Mouse (Mus musculus) mesoderm, embryonic 11.5 days (tissue): ENCODE measurements around the gene Nrxn2.

ENCODE experiments used
- DNase-seq: peaks from one replicate; pipeline ENCODE4 v3.0.0-alpha.2; 2012; ENCODE audit warnings: low read depth, low spot score

The Nrxn2 gene

GRCm38 (mm10) chr19:6515448-6515847, 96.9 kb downstream of the Nrxn2 start:
- DNase-seq: no peak

- no peak for DNase-seq
Observed at GRCm38 (mm10) chr19:6516153-6516552, 97.6 kb downstream of the Nrxn2 start.

DNA sequence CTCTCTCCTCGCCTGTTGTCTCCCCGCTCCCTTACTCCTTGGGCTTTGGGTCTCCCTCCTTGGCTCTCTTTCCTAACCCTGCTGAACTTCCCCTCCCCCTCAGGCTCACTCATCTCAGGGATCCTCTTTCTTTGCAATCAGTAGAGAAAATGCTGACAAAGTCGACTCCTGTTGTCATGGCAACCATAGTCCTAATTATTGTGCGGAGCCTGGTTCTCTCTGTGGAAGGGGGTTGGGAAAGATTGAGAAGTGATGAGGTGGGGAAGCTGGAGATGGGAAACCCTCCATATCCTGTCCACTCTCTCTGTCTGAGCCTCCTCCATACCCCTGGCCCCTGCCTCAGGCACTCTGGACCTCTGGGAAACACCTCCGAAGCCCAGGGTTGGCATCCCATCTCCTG, 100.1 kb downstream of the Nrxn2 start:
- DNase-seq: peak; percentile 58

DNA sequence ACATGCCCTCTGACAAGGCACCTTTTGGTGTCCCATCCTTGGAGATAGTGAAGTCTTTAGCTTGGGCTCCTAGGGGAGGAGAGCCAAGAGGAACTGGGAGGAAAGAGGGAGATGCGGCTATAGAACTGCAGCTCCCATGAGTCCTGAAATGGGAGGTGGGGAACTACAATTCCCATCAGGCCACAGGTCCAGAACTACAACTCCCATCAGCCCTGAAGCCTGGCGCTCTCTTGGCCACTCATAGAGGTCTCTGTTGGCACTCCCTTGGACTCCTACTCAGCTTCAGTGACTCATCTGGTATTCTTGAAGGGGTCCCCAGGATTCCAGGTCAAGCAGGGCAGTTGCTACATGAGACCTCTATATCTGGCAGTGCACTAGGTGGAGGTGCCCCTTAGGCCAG, 101.0 kb downstream of the Nrxn2 start:
- no peak for DNase-seq

GRCm38 (mm10) chr19:6521630-6522029, 103.1 kb downstream of the Nrxn2 start:
- DNase-seq: no peak

DNA sequence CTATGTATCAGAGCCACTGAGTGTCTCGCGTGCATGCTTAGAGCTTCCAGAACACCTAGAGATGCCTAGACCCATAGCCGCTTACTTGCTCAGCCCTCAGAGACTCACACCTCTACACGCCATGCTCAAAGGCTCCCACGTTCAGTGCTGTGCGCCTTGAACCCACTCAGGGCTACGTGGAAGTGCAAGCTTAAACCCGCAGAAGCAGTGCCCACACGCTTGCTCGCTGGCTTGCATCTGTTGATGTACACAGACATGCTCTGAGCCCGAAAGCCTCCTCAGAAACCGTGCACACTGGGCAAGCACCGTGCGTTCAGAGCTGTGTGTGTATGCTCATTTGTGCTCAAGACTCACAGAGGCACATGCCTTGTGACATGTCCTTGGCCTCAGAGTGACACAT, 103.8 kb downstream of the Nrxn2 start:
- DNase-seq: no peak

DNA sequence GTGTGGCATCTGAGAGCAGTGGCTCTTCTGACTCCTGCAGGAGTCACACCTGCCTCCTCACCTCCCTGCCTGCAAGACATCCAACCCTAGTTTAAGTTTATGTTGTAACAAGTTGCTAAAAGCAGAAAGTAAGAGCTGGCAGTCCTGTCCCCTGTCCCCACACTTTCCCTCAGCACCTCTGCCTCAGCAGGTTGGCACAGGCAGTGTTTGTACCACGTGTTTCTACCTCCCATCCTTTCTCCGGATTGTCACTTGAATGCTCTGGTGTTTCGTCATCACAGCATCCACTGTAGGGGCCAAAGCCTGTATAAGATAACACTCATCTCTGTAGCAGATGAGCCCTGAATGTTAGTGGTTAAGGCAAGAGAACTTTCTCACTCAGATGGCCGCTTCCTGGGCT, 106.5 kb downstream of the Nrxn2 start:
- DNase-seq: no peak

DNA sequence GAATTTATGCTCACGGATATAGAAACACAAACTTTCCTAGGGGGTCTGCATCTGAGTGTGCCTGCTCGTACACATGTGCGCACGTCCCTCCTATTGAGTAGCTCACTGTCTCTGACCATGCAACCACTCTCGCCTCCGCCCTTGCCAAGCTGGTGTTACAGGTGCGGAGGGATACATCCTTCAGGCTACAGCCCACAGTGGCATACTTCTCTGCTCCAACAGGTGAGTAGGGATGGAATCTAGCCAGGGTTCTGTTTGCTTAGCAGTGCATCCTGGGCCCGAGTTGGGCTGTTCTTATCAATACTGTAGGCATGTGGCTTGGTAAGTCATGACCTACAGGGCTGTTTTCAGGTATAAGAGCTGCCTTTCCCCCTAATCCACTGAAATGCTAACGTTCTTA, 107.5 kb downstream of the Nrxn2 start:
- DNase-seq: no peak

DNA sequence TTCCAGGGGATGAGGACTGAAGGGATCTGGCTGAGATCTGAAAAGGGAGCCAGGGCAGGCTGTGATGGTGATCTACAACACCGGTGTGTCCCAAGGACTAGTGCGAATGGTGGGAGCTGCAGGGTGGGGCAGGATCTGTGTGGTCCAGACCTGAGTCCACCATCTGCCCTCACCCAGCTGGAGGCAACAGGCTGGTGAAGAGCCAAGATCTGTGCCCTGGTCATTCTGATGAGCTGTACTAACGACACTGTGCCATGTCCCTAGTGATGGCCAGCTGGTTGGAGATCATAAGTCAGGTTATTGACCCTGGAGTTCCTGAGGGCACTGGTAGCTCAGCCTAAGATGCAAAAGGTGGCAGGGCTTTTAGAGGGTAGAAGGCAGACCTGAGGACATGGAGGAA, 108.9 kb downstream of the Nrxn2 start:
- DNase-seq: no peak

GRCm38 (mm10) chr19:6527839-6528531, 109.5 kb downstream of the Nrxn2 start:
- no peak for DNase-seq

DNA sequence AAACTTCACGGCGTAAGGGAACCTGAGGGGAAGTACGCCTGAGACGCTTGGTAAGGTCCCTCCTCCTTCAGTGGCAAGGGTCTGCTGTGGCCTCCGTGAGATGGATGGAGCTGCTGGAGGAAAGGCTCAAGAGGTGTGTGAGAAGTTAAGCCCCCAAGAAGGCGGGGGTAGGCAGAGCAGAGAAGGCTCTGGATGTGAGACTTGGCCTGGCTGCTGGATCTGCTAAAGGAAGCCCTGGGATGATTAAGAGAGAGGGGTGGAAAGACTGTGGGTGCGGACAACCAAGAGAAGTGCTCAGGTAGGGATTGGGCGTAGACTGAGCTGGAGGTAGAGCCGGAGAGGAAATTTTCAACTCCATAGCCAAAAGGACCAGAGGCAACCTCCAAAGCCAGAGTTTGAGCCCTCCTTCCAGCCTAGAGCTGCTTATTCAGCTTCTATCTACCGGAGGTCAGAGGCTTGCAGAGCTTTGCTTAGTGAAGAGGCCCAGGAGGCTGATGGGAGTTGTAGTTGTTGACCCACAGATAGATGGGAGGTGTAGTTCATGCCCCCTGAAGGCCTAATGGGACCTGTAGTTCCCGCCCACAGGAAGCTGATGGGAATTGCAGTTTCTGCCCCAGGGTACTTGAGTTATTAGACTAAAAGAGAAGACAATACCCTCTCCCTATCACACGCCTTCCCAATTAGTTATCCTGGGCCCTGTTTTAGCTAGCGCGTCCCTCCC, 110.9 kb downstream of the Nrxn2 start:
- DNase-seq: peak; percentile 70

- DNase-seq: no peak
Observed at GRCm38 (mm10) chr19:6530359-6530758, 111.8 kb downstream of the Nrxn2 start.

DNA sequence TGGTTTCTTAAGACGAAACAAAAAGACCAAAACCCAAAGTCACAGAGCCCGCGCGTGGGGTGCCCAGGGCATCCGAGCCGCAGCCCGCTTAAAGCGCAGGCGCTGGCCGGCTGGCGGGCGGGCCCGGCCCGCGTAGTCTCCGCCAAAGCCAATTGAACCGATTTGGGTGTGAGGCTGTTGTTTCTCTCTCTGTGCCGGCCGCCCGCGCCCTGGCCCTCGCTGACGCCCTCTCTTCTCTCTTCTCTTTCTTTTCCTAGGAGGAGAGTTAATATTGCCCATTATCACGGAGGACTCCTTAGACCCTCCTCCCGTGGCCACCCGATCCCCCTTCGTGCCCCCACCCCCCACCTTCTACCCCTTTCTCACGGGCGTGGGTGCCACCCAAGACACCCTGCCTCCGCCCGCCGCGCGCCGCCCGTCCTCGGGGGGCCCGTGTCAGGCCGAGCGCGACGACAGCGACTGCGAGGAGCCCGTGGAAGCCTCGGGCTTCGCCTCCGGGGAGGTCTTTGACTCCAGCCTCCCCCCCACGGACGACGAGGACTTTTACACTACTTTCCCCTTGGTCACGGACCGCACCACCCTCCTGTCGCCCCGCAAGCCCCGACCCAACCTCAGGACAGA, 112.6 kb downstream of the Nrxn2 start:
- DNase-seq: peak; percentile 39

DNA sequence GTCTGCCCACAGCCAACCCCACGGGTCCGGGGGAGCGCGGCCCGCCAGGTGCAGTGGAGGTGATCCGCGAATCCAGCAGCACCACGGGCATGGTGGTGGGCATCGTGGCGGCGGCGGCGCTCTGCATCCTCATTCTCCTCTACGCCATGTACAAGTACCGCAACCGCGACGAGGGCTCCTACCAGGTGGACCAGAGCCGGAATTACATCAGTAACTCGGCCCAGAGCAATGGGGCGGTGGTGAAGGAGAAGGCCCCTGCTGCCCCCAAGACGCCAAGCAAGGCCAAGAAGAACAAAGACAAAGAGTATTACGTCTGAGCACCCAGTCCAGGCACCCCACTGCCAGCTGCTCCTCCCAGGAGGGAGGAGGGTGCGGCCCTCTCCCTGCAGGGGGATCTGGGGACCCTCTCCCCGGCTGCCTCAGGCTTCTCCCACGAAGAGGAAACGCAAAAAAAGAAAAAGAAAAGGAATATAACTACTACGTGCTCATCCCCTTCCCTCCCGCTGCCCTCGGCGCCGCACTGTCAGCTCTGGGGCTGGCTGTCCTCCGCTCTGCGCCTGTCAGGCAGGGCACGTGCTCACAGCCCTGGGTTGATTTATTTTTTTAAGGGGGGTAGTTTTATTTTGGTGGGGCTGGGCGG, 113.4 kb downstream of the Nrxn2 start:
- peak; percentile 68 for DNase-seq

GRCm38 (mm10) chr19:6532656-6533055, 114.1 kb downstream of the Nrxn2 start:
- peak; percentile 45 for DNase-seq

- DNase-seq: no peak
Observed at GRCm38 (mm10) chr19:6533290-6534117, 115.0 kb downstream of the Nrxn2 start.

DNA sequence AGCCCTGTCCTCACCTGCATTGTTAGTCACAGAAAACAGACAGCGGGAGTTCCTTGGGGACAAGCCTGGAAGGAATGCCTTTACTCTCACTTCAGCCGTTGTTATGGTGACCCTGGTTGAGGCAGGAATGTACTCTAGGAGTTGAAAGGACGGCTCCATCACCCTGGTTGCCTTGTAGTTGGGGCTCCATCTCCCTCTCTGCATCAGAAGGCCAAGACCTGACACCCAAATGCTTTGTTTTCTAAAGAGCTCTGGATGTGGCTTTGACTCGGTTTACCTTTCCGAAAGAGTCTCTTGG, 115.5 kb downstream of the Nrxn2 start:
- no peak for DNase-seq

DNA sequence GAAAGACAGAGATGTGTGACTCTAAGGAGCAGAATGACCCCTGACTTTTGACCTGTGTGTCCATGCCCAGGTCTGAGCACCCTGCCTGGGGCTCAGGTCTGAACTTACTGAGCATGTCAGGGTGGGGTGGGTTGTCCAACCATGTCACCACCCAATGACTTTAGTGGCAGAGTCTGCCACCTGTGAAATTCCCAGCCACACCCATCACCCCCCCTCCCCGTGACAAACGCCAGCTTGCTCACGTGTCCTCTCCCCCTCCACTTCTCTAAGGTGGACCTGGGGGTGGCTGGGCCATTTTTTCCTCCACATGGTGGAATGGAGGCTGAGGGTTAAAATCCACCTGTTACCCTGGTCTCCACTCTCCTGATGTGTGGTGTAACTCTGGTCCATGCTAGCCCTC, 117.7 kb downstream of the Nrxn2 start:
- no peak for DNase-seq

DNA sequence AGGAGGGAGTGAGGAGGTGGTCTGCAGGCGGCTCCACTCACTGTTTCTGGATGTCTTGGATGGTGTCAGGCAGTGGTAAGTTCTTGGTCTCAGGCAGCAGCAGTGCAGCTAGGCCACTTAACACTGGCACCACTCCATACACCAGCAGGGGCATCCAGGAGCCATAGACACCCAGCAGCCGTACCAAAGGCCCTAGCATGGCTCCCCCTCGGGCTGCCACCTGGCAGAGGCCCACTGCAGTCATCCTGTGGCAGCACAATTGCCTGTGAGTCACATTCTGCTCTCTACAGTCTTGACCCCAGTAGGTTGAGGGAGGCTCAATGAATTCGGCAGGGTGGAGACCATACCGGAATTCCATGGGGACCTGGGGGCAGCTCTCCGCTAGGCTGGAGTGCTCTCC, 118.2 kb downstream of the Nrxn2 start:
- no peak for DNase-seq

- no peak for DNase-seq
Observed at GRCm38 (mm10) chr19:6537526-6537925, 119.0 kb downstream of the Nrxn2 start.

DNA sequence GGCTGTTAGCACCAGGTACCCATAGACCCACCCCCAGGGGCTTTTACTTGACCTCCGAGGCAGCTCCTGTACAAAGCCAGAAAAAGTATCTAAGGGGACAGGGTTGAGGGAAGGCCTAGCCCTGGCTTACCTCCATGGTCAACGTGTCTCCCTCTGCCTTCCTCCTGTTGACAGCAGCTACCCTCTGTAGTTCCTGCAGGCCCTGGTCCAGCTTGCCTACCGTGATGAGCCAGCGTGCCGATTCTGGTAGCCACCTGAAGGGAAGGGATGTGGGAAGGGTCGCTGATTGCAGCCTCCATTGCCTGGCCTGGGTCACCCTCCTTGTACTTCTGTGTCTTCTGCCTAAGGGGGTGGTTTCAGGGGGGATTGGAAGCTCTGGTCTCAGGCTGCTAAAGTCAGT, 120.0 kb downstream of the Nrxn2 start:
- no peak for DNase-seq

DNA sequence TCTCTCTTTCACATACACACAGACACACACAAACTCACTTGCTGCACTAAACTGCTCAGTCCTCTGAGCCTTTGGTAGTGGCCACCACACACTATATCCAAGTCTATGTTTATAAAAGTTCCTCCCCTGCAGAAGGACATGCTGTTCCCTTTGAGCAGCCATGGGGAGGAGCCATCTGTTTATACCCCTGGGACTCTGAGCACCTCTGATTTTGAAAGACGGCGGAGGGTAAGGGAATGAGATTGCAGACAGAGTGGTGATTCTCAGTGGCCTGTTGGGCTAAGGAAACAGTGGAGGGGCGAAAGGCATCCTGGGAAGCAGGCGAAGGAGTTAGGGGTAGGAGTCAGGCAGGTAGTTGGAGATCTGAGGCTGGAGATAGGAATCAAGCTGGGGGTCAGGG, 121.1 kb downstream of the Nrxn2 start:
- no peak for DNase-seq
